8 mouse cellular contexts compared by ENCODE assay signal in genomic region chr6:114089626-114090025, GRCm38 (mm10). TPM values are rescaled to one million over a fixed set of nuclear protein-coding genes. Genes with fewer than 3 reads are reported as not detected.
DNase-seq lines count a peak whose midpoint lies in the region; ATAC-seq and TF ChIP-seq lines count a peak whose summit lies in the region.

No protein-coding gene starts in this region.

- H3K27me3 ChIP-seq in liver, embryonic 12.5 days (replicated peaks): 0 out of 2 replicates have a peak, but pooled peaks cover 7% of the 10 kb centered on the region
- peaks cover 6% of the 10 kb centered on the region; the same call in 1 of the 2 replicates for H3K27me3 ChIP-seq in hindbrain, embryonic 14.5 days (ENCODE audit: control insufficient read depth, insufficient read depth, low read length)

- no peaks in the 10 kb centered on the region for H3K9me3 ChIP-seq in liver, embryonic 12.5 days (replicated peaks)
- H3K9me3 ChIP-seq in hindbrain, embryonic 14.5 days (ENCODE audit: control insufficient read depth, low read length): no peaks in the 10 kb centered on the region

- ATAC-seq in liver, embryonic 12.5 days: no peak
- ATAC-seq in hindbrain, embryonic 14.5 days (ENCODE audit: low FRiP score): peak; percentile 32; the same call in 1 of the 2 replicates

- no peak overlapping the region for H3K4me2 ChIP-seq in liver, embryonic 12.5 days
- no peak overlapping the region for H3K4me2 ChIP-seq in hindbrain, embryonic 14.5 days (replicated peaks)

- TF ChIP-seq CTCF in brain, embryonic 14.5 days (IDR thresholded peaks at IDR 0.05; ENCODE audit: borderline replicate concordance, extremely low read depth, insufficient read depth, insufficient read length): peak; percentile 83; the same call in 1 of the 2 replicates

- TF ChIP-seq POLR2A in brain, embryonic 14.5 days (IDR thresholded peaks at IDR 0.05; ENCODE audit: borderline replicate concordance, extremely low read depth, insufficient read depth, insufficient read length, poor library complexity, severe bottlenecking): no peak

- no peaks in the 10 kb centered on the region for H3K36me3 ChIP-seq in liver, embryonic 12.5 days
- no peaks in the 10 kb centered on the region for H3K36me3 ChIP-seq in hindbrain, embryonic 14.5 days (replicated peaks; ENCODE audit: control insufficient read depth, insufficient read depth)

- intact Hi-C loops in left cerebral cortex, postnatal 36 days (cut with DNase I): loop anchor here (1.0 to 10.0 kb wide), 3 partner anchors 254 to 608 kb away; no protein-coding TSS in a partner anchor

- no peak overlapping the region for H3K9ac ChIP-seq in liver, embryonic 12.5 days
- H3K9ac ChIP-seq in hindbrain, embryonic 14.5 days: no peak overlapping the region

- no peaks in the 10 kb centered on the region for H3K4me1 ChIP-seq in liver, embryonic 12.5 days
- H3K4me1 ChIP-seq in hindbrain, embryonic 14.5 days (replicated peaks; ENCODE audit: control insufficient read depth, insufficient read depth, low read length): peaks cover 12% of the 10 kb centered on the region

- no peak overlapping the region for H3K27ac ChIP-seq in liver, embryonic 12.5 days
- no peak overlapping the region for H3K27ac ChIP-seq in hindbrain, embryonic 14.5 days

- peak; percentile 33 for DNase-seq in liver
- DNase-seq in brain, embryonic 14.5 days (ENCODE audit: low read depth): peak; percentile 76
- peak; percentile 11 for DNase-seq in fibroblast of lung, adult 2 months (ENCODE audit: low read depth)
- DNase-seq in hindbrain, embryonic 14.5 days (ENCODE audit: low spot score): peak; percentile 94
- peak; percentile 55 to 73 for DNase-seq in left cerebral cortex, postnatal 36 days (ENCODE audit: low spot score in 2 of 2)
- peak; percentile 59 for DNase-seq in naive thymus-derived CD4-positive, alpha-beta T cell, adult 2 months (ENCODE audit: low read depth)
- peak; percentile 79 for DNase-seq in testis, postnatal 10 days (ENCODE audit: low spot score)

- no peak overlapping the region for H3K4me3 ChIP-seq in liver, embryonic 12.5 days
- H3K4me3 ChIP-seq in hindbrain, embryonic 14.5 days (replicated peaks; ENCODE audit: low read length): no peak overlapping the region

- 16% methylated on average over 5 of the region's 5 CpGs for WGBS in liver, embryonic 12.5 days (ENCODE audit: insufficient replicate concordance)
- WGBS in hindbrain, embryonic 14.5 days: 11% methylated on average over 5 of the region's 5 CpGs

RNA-seq across cellular contexts. Expression of gene Slc6a11, which starts 41.4 kb away (rescaled TPM):
- not detected in 2 replicates for polyA plus RNA-seq in liver, embryonic 12.5 days (2016; fragmentation: Nextera tagmentation; extraction: Ambion mirVana)
- polyA plus RNA-seq in brain, embryonic 14.5 days (2012; rRNA removed): 22.8 and 46.2 TPM in 2 replicates
- 64.0 and 78.9 TPM in 2 replicates for polyA plus RNA-seq in hindbrain, embryonic 14.5 days (2014; fragmentation: Nextera tagmentation; extraction: Ambion mirVana)
- total RNA-seq in left cerebral cortex, postnatal 36 days (2021): 10 to 100 TPM; 80.9 to 87.4 TPM

RNA-seq across cellular contexts. Expression of gene Atp2b2, which starts 47.2 kb away (rescaled TPM):
- 0.30 and 0.35 TPM in 2 replicates for polyA plus RNA-seq in liver, embryonic 12.5 days (2016; fragmentation: Nextera tagmentation; extraction: Ambion mirVana)
- polyA plus RNA-seq in brain, embryonic 14.5 days (2012; rRNA removed): 10.6 and 24.3 TPM in 2 replicates
- polyA plus RNA-seq in hindbrain, embryonic 14.5 days (2014; fragmentation: Nextera tagmentation; extraction: Ambion mirVana): 34.2 and 39.0 TPM in 2 replicates
- total RNA-seq in left cerebral cortex, postnatal 36 days (2021): 100 to 1,000 TPM; 722 to 790 TPM

Comparison
In these comparisons a context has a peak if more than half of its experiments do, and no peak if none do; other contexts are left out.
1. DNase-seq: peak in every context shown above with its lines; median percentile 94 in hindbrain, embryonic 14.5 days; 79 in testis, postnatal 10 days; 76 in brain, embryonic 14.5 days; 64 in left cerebral cortex, postnatal 36 days; 59 in naive thymus-derived CD4-positive, alpha-beta T cell, adult 2 months; 33 in liver; 11 in fibroblast of lung, adult 2 months.
2. RNA of gene Slc6a11, which starts 41.4 kb away (polyA plus RNA-seq): 64.0 to 78.9 TPM in hindbrain, embryonic 14.5 days and 22.8 to 46.2 TPM in brain, embryonic 14.5 days; not detected in liver, embryonic 12.5 days; every median in the first group is over 10 times any median in the second.